Mouse (Mus musculus): ENCODE measurements around the gene Vars. TPM values are rescaled to one million over a fixed set of nuclear protein-coding genes. Genes with fewer than 3 reads are reported as not detected.
"Not testable (repeated sequence)": the region's sequence is repeated elsewhere in the genome, so short reads cannot be mapped to it uniquely, and the experiment has no call there.

The Vars gene
- polyA plus RNA-seq, 1 experiment from 2014 or later = 51.4 TPM

DNA sequence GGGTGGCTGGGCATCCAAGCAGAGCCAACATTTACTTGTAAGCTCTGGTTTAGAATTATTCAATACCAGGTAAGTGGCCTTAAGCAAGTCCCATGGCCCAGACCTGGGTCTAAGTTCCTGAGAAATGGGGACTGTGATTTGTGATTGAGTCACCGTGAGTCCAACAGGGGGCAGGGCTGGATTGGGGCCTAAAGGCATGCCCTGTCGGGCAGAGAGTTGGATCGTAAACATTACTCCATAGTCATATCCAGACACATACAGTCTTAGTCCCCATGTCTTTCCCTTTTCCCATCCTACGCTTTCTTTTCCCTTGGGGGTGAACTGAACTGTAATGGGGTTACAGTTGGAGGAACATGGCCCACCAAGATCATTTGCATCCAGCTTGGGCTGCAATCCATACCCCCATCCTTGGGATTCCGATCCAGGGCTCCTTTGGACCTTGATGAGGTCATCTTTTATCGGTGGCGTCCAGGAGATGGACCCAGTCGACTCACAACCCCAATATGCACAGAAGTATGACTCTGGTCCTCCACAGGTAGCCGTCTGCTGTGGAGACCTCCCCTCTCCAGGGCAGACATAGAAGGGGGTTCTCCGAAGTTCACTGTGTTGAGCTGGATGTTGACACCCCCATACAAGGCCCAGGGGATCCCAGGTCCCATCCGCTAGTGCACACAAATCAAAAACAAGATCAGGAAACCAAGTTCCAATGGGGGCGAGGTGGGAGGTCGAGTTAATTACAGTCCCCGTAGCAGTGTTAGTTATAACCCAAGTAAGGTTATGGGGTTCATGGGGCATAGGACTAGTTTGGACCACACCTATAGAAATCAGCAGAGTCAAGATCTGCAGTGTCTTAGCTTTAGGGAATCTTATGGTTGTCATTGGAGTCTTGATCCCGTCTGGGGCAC lies 2.0 kb upstream of the Vars start:
- H3K27ac ChIP-seq (ENCODE audit: low read depth, low read length) = no peak overlapping the region
- no peak overlapping the region for H3K4me2 ChIP-seq (ENCODE audit: low read depth, low read length)
- no peak overlapping the region for H3K4me3 ChIP-seq (ENCODE audit: low read depth, low read length)
- no peaks in the 10 kb centered on the region for H3K36me3 ChIP-seq (ENCODE audit: control insufficient read depth, insufficient read depth, low read length)
- WGBS = 93% methylated on average over 15 of the region's 15 CpGs
- H3K27me3 ChIP-seq (ENCODE audit: control insufficient read depth, insufficient read depth, low read length) = no peaks in the 10 kb centered on the region
- H3K4me1 ChIP-seq (ENCODE audit: control insufficient read depth, insufficient read depth, low read length) = peaks cover 17% of the 10 kb centered on the region
- H3K9me3 ChIP-seq (ENCODE audit: control insufficient read depth, low read length) = no peaks in the 10 kb centered on the region
- H3K9ac ChIP-seq (replicated peaks; ENCODE audit: low read depth, low read length) = no peak overlapping the region
- no peak for ATAC-seq (ENCODE audit: low read depth)

- ATAC-seq (ENCODE audit: low read depth); H3K36me3 ChIP-seq (ENCODE audit: control insufficient read depth, insufficient read depth, low read length); H3K27me3 ChIP-seq (ENCODE audit: control insufficient read depth, insufficient read depth, low read length); H3K27ac ChIP-seq (ENCODE audit: low read depth, low read length); H3K9me3 ChIP-seq (ENCODE audit: control insufficient read depth, low read length); H3K9ac ChIP-seq (replicated peaks; ENCODE audit: low read depth, low read length): not testable (repeated sequence)
- Histone ChIP-seq H3K4me2 (ENCODE audit: low read depth, low read length) (peak overlapping the region; percentile 99), H3K4me1 (ENCODE audit: control insufficient read depth, insufficient read depth, low read length) (peaks cover 17% of the 10 kb centered on the region), H3K4me3 (ENCODE audit: low read depth, low read length) (peak overlapping the region; percentile 70)
- 26% methylated on average over 29 of the region's 32 CpGs for WGBS
Measured at GRCm38 (mm10) chr17:34999871-35000716, 693 bp upstream of the Vars start.

DNA sequence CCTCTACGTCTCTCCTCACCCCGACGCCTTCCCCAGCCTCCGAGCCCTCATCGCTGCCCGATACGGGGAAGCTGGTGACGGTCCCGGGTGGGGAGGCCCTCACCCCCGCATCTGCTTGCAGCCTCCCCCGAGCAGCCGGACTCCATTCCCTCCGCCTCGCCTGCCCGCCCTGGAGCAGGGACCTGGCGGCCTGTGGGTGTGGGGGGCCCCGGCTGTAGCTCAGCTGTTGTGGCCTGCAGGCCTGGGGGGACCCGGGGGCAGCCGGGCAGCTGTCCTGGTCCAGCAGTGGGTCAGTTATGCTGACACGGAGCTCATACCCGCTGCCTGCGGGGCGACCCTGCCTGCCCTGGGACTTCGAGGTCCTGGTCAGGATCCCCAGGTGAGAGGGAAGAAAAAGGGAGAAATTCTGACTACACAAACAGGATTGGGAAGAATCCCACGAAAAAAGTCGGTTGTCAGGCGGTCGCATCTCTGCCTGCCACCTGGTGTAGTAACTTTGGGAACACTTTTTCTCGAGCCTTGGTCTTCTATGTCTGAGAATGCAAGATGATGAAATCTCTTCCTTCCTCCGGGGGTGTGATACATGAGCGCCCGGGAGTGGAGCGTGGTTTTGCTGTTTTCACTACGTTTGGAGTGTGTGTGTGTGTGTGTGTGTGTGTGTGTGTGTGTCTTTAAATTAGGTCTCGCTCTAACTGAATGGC lies 815 bp downstream of the Vars start:
- Histone ChIP-seq H3K27ac (ENCODE audit: low read depth, low read length) (peak overlapping the region; percentile 97), H3K9me3 (ENCODE audit: control insufficient read depth, low read length) (no peaks in the 10 kb centered on the region), H3K36me3 (ENCODE audit: control insufficient read depth, insufficient read depth, low read length) (peaks cover 14% of the 10 kb centered on the region; the same call in 1 of the 2 replicates), H3K4me2 (ENCODE audit: low read depth, low read length) (peak overlapping the region; percentile 99), H3K4me1 (ENCODE audit: control insufficient read depth, insufficient read depth, low read length) (peaks cover 17% of the 10 kb centered on the region), H3K4me3 (ENCODE audit: low read depth, low read length) (peak overlapping the region; percentile 70), H3K9ac (replicated peaks; ENCODE audit: low read depth, low read length) (peak overlapping the region; percentile 91), H3K27me3 (ENCODE audit: control insufficient read depth, insufficient read depth, low read length) (no peaks in the 10 kb centered on the region)
- under 1% methylated on average over 35 of the region's 35 CpGs for WGBS
- ATAC-seq (ENCODE audit: low read depth) = no peak

- Histone ChIP-seq H3K4me2 (ENCODE audit: low read depth, low read length) (peak overlapping the region; percentile 99), H3K9ac (replicated peaks; ENCODE audit: low read depth, low read length) (peak overlapping the region; percentile 91; the same call in 1 of the 2 replicates), H3K4me3 (ENCODE audit: low read depth, low read length) (peak overlapping the region; percentile 70), H3K4me1 (ENCODE audit: control insufficient read depth, insufficient read depth, low read length) (peaks cover 17% of the 10 kb centered on the region), H3K9me3 (ENCODE audit: control insufficient read depth, low read length) (no peaks in the 10 kb centered on the region), H3K27me3 (ENCODE audit: control insufficient read depth, insufficient read depth, low read length) (no peaks in the 10 kb centered on the region), H3K36me3 (ENCODE audit: control insufficient read depth, insufficient read depth, low read length) (peaks cover 15% of the 10 kb centered on the region; the same call in 1 of the 2 replicates), H3K27ac (ENCODE audit: low read depth, low read length) (no peak overlapping the region)
- WGBS = 13% methylated on average over 12 of the region's 12 CpGs
- ATAC-seq (ENCODE audit: low read depth) = no peak
Measured at GRCm38 (mm10) chr17:35002153-35002865, 1.5 kb downstream of the Vars start.

GRCm38 (mm10) chr17:35003022-35003838 lies 2.4 kb downstream of the Vars start:
- Histone ChIP-seq H3K9ac (replicated peaks; ENCODE audit: low read depth, low read length) (no peak overlapping the region; the same call in 1 of the 2 replicates), H3K27me3 (ENCODE audit: control insufficient read depth, insufficient read depth, low read length) (no peaks in the 10 kb centered on the region), H3K4me2 (ENCODE audit: low read depth, low read length) (no peak overlapping the region), H3K27ac (ENCODE audit: low read depth, low read length) (no peak overlapping the region), H3K4me3 (ENCODE audit: low read depth, low read length) (no peak overlapping the region), H3K9me3 (ENCODE audit: control insufficient read depth, low read length) (no peaks in the 10 kb centered on the region), H3K36me3 (ENCODE audit: control insufficient read depth, insufficient read depth, low read length) (peaks cover 20% of the 10 kb centered on the region; the same call in 1 of the 2 replicates), H3K4me1 (ENCODE audit: control insufficient read depth, insufficient read depth, low read length) (peaks cover 17% of the 10 kb centered on the region)
- WGBS = 82% methylated on average over 9 of the region's 9 CpGs
- ATAC-seq (ENCODE audit: low read depth) = no peak

DNA sequence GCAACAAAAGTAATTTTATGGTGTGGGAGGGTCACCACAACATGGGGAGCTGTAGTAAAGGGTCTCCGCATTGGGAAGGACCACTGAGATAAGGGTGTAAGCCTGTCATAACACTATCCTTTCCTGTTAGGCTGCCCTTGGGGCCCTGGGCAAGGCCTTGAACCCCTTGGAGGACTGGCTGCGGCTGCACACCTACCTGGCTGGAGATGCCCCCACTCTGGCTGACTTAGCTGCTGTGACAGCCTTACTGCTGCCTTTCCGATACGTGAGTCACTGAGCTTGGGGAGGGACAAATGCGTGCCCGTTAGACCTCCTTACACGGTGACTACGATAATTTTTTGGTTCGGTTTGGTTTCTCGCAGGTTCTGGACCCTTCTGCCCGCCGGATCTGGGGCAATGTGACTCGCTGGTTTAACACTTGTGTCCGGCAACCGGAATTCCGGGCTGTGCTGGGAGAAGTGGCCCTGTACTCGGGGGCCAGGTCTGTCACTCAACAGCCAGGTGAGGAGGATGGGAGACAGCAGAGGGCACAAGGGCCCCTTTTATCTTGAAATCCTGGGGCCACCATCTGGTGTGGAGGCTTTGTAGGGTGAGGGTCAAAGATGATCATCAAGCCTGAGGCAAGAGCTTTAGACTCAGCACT lies 3.4 kb downstream of the Vars start:
- WGBS = 97% methylated on average over 17 of the region's 17 CpGs
- H3K4me2 ChIP-seq (ENCODE audit: low read depth, low read length) = no peak overlapping the region
- no peak for ATAC-seq (ENCODE audit: low read depth)
- no peak overlapping the region for H3K27ac ChIP-seq (ENCODE audit: low read depth, low read length)
- H3K27me3 ChIP-seq (ENCODE audit: control insufficient read depth, insufficient read depth, low read length) = no peaks in the 10 kb centered on the region
- H3K9ac ChIP-seq (replicated peaks; ENCODE audit: low read depth, low read length) = no peak overlapping the region
- H3K9me3 ChIP-seq (ENCODE audit: control insufficient read depth, low read length) = no peaks in the 10 kb centered on the region
- H3K4me3 ChIP-seq (ENCODE audit: low read depth, low read length) = no peak overlapping the region
- peaks cover 20% of the 10 kb centered on the region; the same call in 1 of the 2 replicates for H3K36me3 ChIP-seq (ENCODE audit: control insufficient read depth, insufficient read depth, low read length)
- H3K4me1 ChIP-seq (ENCODE audit: control insufficient read depth, insufficient read depth, low read length) = peaks cover 17% of the 10 kb centered on the region

- Histone ChIP-seq H3K4me2 (ENCODE audit: low read depth, low read length) (no peak overlapping the region), H3K9me3 (ENCODE audit: control insufficient read depth, low read length) (no peaks in the 10 kb centered on the region), H3K36me3 (ENCODE audit: control insufficient read depth, insufficient read depth, low read length) (peaks cover 24% of the 10 kb centered on the region), H3K27ac (ENCODE audit: low read depth, low read length) (no peak overlapping the region), H3K4me3 (ENCODE audit: low read depth, low read length) (no peak overlapping the region), H3K4me1 (ENCODE audit: control insufficient read depth, insufficient read depth, low read length) (peaks cover 17% of the 10 kb centered on the region), H3K9ac (replicated peaks; ENCODE audit: low read depth, low read length) (no peak overlapping the region), H3K27me3 (ENCODE audit: control insufficient read depth, insufficient read depth, low read length) (no peaks in the 10 kb centered on the region)
- 90% methylated on average over 10 of the region's 10 CpGs for WGBS
- no peak for ATAC-seq (ENCODE audit: low read depth)
Measured at GRCm38 (mm10) chr17:35005158-35005557, 4.4 kb downstream of the Vars start.

All from neural tube, embryonic 14.5 days (tissue).